Mouse (Mus musculus) spleen, postnatal 14 days (tissue): ENCODE results near the gene Ube2o.

Source experiments
- DNase-seq, 2 experiments: peaks; one replicate each; pipeline ENCODE4 v3.0.0; 2021 to 2022; ENCODE audit warnings: low spot score in 2 of 2

Gene Ube2o

GRCm38 (mm10) chr11:116488693-116489375, 92.4 kb downstream of the Ube2o start:
- no peak for DNase-seq

GRCm38 (mm10) chr11:116488207-116488606, 93.0 kb downstream of the Ube2o start:
- DNase-seq, result no peak
